Mouse (Mus musculus): ENCODE measurements around the gene Insm2. TPM values are rescaled to one million over a fixed set of nuclear protein-coding genes. Genes with fewer than 3 reads are reported as not detected.

Insm2 gene
- polyA plus RNA-seq, 1 experiment = 1.1 TPM

DNA sequence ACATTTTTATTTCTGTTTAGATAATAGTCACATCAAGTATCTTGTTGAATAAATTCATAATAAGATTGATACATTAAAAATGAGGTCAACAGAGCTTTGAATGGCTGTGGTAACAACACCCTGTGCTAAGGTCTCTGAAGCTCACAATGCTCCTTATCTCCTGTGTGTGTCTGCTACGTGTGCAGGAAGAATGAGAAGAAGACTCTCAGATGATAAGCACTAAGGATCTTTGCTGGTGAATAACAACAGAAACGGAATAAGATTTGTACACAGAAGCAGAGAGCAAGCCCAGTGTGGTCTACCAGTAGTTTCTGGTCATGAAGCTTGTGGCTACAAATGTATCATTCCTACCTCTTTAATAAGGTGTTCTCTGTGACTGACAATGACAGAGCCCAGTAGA is 11.6 kb downstream of the Insm2 start:
- no peak for TF ChIP-seq POLR2A (IDR thresholded peaks at IDR 0.05; ENCODE audit: borderline replicate concordance, extremely low read depth, insufficient read depth, insufficient read length, poor library complexity, severe bottlenecking)
- TF ChIP-seq CTCF (IDR thresholded peaks at IDR 0.05; ENCODE audit: borderline replicate concordance, extremely low read depth, insufficient read depth, insufficient read length) = no peak
- no peak for DNase-seq (ENCODE audit: low read depth)

DNA sequence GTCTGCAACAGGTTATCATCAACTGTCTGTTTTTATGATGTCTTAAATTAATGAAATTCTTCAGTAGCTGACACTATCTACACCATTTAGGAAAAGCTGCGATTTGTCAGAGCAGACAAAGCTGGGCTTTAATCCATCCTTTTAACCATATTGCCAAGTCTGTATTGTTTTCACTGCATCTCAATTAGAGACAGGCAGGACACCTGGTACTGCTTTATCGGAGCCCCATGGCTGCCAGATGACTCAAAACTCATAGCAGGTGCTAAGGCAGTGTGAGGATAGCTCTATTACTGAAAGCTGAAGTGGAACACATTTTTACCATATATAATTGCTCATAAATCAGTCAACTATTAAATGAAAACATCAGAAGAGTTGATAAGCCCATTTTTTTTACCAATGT is 21.1 kb downstream of the Insm2 start:
- peak; percentile 76 for DNase-seq (ENCODE audit: low read depth)
- TF ChIP-seq CTCF (IDR thresholded peaks at IDR 0.05; ENCODE audit: borderline replicate concordance, extremely low read depth, insufficient read depth, insufficient read length) (no peak), POLR2A (IDR thresholded peaks at IDR 0.05; ENCODE audit: borderline replicate concordance, extremely low read depth, insufficient read depth, insufficient read length, poor library complexity, severe bottlenecking) (no peak)

DNA sequence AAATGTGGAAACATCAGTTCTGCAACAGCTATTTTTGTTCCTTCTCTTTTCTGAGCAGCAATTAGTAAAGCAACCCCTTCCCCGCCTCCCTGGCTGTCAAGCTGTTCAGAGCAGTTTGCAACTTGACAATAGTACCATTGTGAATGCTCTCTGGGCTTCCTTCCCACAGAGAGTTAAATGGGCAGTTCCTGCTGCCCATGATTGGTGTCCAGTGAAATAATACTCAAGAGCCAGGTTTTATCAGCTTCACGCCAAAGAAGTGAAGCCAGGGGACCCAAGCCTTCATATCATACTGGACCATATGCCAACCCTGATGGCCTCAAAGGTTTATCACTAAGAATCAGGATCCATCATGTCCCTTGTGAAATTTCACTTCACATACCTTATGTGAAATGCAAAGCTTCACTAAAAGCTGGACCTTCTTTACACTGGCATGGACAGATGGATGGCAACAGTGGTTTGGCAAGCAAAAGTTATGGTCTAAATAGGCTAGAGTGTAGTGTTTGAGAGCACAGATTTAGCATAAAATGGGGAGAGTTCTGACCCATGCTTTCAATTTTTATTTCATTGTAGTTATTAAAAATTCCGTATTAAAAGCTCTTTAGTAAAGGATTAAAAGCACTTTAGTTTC is 23.5 kb downstream of the Insm2 start:
- TF ChIP-seq POLR2A (IDR thresholded peaks at IDR 0.05; ENCODE audit: borderline replicate concordance, extremely low read depth, insufficient read depth, insufficient read length, poor library complexity, severe bottlenecking) (no peak), CTCF (IDR thresholded peaks at IDR 0.05; ENCODE audit: borderline replicate concordance, extremely low read depth, insufficient read depth, insufficient read length) (no peak)
- DNase-seq (ENCODE audit: low read depth) = peak; percentile 94

DNA sequence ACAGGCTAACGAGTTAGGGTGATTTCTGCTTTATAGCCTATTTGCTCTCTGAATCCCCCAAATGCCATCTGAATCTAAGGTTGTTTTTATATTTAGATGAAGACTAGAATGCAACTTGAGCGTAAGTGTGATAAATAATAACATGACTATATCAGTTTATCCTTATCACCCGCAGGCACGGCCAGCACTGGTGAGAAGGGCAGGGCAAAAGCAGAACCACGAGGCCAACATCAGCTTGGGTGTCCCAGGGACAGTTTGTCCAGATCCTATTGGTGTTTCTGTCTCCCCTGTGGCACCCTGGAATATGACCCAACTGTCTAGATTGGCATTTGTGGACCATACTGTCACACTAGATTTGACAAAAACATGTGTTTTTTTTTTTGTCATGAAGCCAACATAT is 24.0 kb downstream of the Insm2 start:
- TF ChIP-seq POLR2A (IDR thresholded peaks at IDR 0.05; ENCODE audit: borderline replicate concordance, extremely low read depth, insufficient read depth, insufficient read length, poor library complexity, severe bottlenecking) (no peak), CTCF (IDR thresholded peaks at IDR 0.05; ENCODE audit: borderline replicate concordance, extremely low read depth, insufficient read depth, insufficient read length) (no peak)
- no peak for DNase-seq (ENCODE audit: low read depth)

DNA sequence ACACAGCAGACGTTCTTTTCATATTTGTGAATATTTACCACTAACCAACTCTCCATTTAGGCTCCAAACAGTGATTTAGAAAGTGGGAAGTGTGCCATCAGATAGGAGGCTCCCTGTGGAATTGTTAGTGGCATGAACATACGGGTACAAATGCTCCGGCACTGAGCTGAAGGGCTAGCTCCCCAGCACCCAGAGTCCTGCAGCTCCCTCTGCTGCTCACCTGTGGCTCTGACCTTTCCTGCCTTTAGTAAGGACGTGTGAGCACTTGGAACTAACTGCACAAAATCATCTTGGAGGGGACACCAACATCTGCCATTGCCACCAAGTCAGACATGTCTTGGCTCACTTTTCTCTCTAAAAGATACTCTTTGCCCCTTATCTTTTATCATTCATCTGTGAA is 27.5 kb downstream of the Insm2 start:
- TF ChIP-seq CTCF (IDR thresholded peaks at IDR 0.05; ENCODE audit: borderline replicate concordance, extremely low read depth, insufficient read depth, insufficient read length) = peak; percentile 39; the same call in 1 of the 2 replicates
- no peak for TF ChIP-seq POLR2A (IDR thresholded peaks at IDR 0.05; ENCODE audit: borderline replicate concordance, extremely low read depth, insufficient read depth, insufficient read length, poor library complexity, severe bottlenecking)
- DNase-seq (ENCODE audit: low read depth) = peak; percentile 32

DNA sequence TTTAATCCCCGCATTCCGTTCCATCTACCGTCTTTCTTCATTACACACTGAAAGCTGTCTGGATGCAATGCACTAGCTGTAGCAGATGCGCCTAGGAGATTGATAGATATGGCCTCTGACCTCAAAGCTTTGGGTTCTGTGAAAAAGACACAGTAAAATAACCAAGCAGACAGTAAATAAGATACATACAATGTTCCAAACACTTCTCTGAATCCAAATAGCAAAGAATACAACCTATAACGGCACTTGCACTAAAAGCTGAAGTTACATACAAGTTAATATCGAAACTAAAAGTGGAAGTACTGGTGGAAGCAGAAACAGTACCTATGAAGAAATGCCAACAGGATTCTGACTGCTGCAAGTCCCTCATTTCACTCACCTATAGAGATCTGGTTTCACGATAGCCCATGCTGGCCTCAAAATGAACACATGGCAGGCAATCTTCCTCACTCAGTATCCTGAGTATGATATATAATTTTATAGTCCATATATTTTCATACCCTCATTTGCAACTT is 48.8 kb downstream of the Insm2 start:
- TF ChIP-seq POLR2A (IDR thresholded peaks at IDR 0.05; ENCODE audit: borderline replicate concordance, extremely low read depth, insufficient read depth, insufficient read length, poor library complexity, severe bottlenecking) (no peak), CTCF (IDR thresholded peaks at IDR 0.05; ENCODE audit: borderline replicate concordance, extremely low read depth, insufficient read depth, insufficient read length) (no peak)
- no peak for DNase-seq (ENCODE audit: low read depth)

Other genes with a start within 250 kb of the Insm2 start
- gene Psma6, start 215.2 kb upstream of the Insm2 start, polyA plus RNA-seq (2012; rRNA removed) = 162 and 181 TPM in 2 replicates
- gene Nfkbia, start 106.8 kb upstream of the Insm2 start, polyA plus RNA-seq (2012; rRNA removed) = 41.0 and 46.0 TPM in 2 replicates
- gene Aldoart2, start 34.2 kb upstream of the Insm2 start, polyA plus RNA-seq (2012; rRNA removed) = 0.07 TPM in 1 of 2 replicates, not detected in the other
- 72.0 and 84.2 TPM in 2 replicates for gene Ralgapa1, start 221.7 kb downstream of the Insm2 start, polyA plus RNA-seq (2012; rRNA removed)
- gene Brms1l, start 236.9 kb downstream of the Insm2 start, polyA plus RNA-seq (2012; rRNA removed) = 69.8 and 88.5 TPM in 2 replicates

Data from brain, embryonic 14.5 days (tissue).